Mouse (Mus musculus) small intestine, adult 2 months (tissue): ENCODE results near the gene Gipc2. TPM values are rescaled to one million over a fixed set of nuclear protein-coding genes. Genes with fewer than 3 reads are reported as not detected.
"Not testable (repeated sequence)": the region's sequence is repeated elsewhere in the genome, so short reads cannot be mapped to it uniquely, and the experiment has no call there.

Experiments
- H3K27ac ChIP-seq: fragments of 200-500 bp; 2 replicates; pipeline ENCODE4 v1.5.1; 2012; ENCODE audit warnings: low read depth, low read length, control low read depth, inconsistent platforms; ENCODE audit not compliant: insufficient read depth
- H3K27me3 ChIP-seq: fragments of 200-500 bp; 2 replicates; pipeline ENCODE4 v1.6.1; 2012; ENCODE audit warnings: mild to moderate bottlenecking, moderate library complexity, low read length, inconsistent platforms; ENCODE audit not compliant: control insufficient read depth, insufficient read depth
- H3K36me3 ChIP-seq: fragments of 200-500 bp; 2 replicates; pipeline ENCODE4 v1.6.1; 2012; ENCODE audit warnings: mild to moderate bottlenecking, low read length, control low read depth, inconsistent platforms; ENCODE audit not compliant: control insufficient read depth, insufficient read depth
- H3K4me1 ChIP-seq: fragments of 200-500 bp; 2 replicates; pipeline ENCODE4 v1.6.1; 2012; ENCODE audit warnings: low read length, inconsistent platforms, mixed read lengths; ENCODE audit not compliant: control insufficient read depth, insufficient read depth, insufficient read length
- H3K4me3 ChIP-seq: fragments of 200-500 bp; 2 replicates; pipeline ENCODE4 v1.5.1; 2012; ENCODE audit warnings: low read depth, mild to moderate bottlenecking, control low read depth, inconsistent platforms, low read length, moderate library complexity
- CTCF ChIP-seq: fragments of 200-500 bp; IDR thresholded peaks from 2 replicates; pipeline ENCODE4 v1.5.1; 2012; ENCODE audit warnings: low read depth, mild to moderate bottlenecking, control low read depth, inconsistent platforms, low read length, moderate library complexity, mixed read lengths; ENCODE audit not compliant: insufficient replicate concordance, insufficient read length; ENCODE audit errors: extremely low read depth
- POLR2A ChIP-seq: fragments of 200-500 bp; IDR thresholded peaks from 2 replicates; pipeline ENCODE4 v1.6.1; 2012; ENCODE audit warnings: low read depth, mild to moderate bottlenecking, control low read depth, inconsistent platforms, low read length, moderate library complexity
- WGBS: fragments of 180-500 bp; shearing (Covaris S2); methylation state at CpG from one replicate; pipeline ENCODE4 v1.1.7; 2018; 5-methylcytosine and 5-hydroxymethylcytosine counted together
- polyA plus RNA-seq: library from polyadenylated mRNA; depleted of rRNA; stranded (reverse); fragments of >200 nt; gene quantifications from 2 replicates; pipeline ENCODE4 v1.2.3, GENCODE M21; 2012

Gipc2 gene
- polyA plus RNA-seq, 1 experiment, result 121 TPM

- WGBS, result 45% methylated on average over 3 of the region's 3 CpGs
- H3K27ac ChIP-seq, result peak overlapping the region; percentile 41; the same call in 1 of the 2 replicates
- H3K36me3 ChIP-seq, result no peaks in the 10 kb centered on the region
- peaks cover 10% of the 10 kb centered on the region; the same call in 1 of the 2 replicates for H3K4me1 ChIP-seq
- TF ChIP-seq CTCF, result no peak
- TF ChIP-seq POLR2A, result no peak
- no peaks in the 10 kb centered on the region for H3K27me3 ChIP-seq
- H3K4me3 ChIP-seq, result no peak overlapping the region
Measured at GRCm38 (mm10) chr3:152201181-152201580, 35.2 kb upstream of the Gipc2 start.

- 83% methylated on average over 3 of the region's 3 CpGs for WGBS
- Histone ChIP-seq H3K4me1 (peaks cover 8% of the 10 kb centered on the region; the same call in 1 of the 2 replicates), H3K4me3 (no peak overlapping the region), H3K36me3 (no peaks in the 10 kb centered on the region), H3K27me3 (no peaks in the 10 kb centered on the region), H3K27ac (no peak overlapping the region)
- TF ChIP-seq CTCF, result no peak
- no peak for TF ChIP-seq POLR2A
Measured at GRCm38 (mm10) chr3:152199125-152199524, 33.1 kb upstream of the Gipc2 start.

GRCm38 (mm10) chr3:152197246-152197645 lies 31.2 kb upstream of the Gipc2 start:
- not testable (repeated sequence) for H3K27me3 ChIP-seq, H3K4me1 ChIP-seq, H3K27ac ChIP-seq, H3K4me3 ChIP-seq, H3K36me3 ChIP-seq
- WGBS, result 23% methylated on average over 2 of the region's 2 CpGs

GRCm38 (mm10) chr3:152193635-152194097 lies 27.6 kb upstream of the Gipc2 start:
- H3K27me3 ChIP-seq, result no peaks in the 10 kb centered on the region
- under 1% methylated on average over 17 of the region's 17 CpGs for WGBS
- TF ChIP-seq POLR2A, result peak; percentile 98
- TF ChIP-seq CTCF, result no peak
- H3K36me3 ChIP-seq, result no peaks in the 10 kb centered on the region
- H3K27ac ChIP-seq, result peak overlapping the region; percentile 83
- peak overlapping the region; percentile 13 for H3K4me3 ChIP-seq
- H3K4me1 ChIP-seq, result no peaks in the 10 kb centered on the region; the same call in 1 of the 2 replicates

GRCm38 (mm10) chr3:152193177-152193576 lies 27.1 kb upstream of the Gipc2 start:
- WGBS, result 1% methylated on average over 7 of the region's 7 CpGs
- H3K27ac ChIP-seq, result peak overlapping the region; percentile 83
- H3K27me3 ChIP-seq, result no peaks in the 10 kb centered on the region
- H3K4me3 ChIP-seq, result no peak overlapping the region
- no peak for TF ChIP-seq CTCF
- no peak for TF ChIP-seq POLR2A
- no peaks in the 10 kb centered on the region for H3K36me3 ChIP-seq
- H3K4me1 ChIP-seq, result no peaks in the 10 kb centered on the region; the same call in 1 of the 2 replicates

GRCm38 (mm10) chr3:152192238-152192931 lies 26.4 kb upstream of the Gipc2 start:
- Histone ChIP-seq H3K36me3 (no peaks in the 10 kb centered on the region), H3K4me1 (no peaks in the 10 kb centered on the region; the same call in 1 of the 2 replicates), H3K27ac (peak overlapping the region; percentile 54), H3K4me3 (no peak overlapping the region; the same call in 1 of the 2 replicates), H3K27me3 (no peaks in the 10 kb centered on the region)
- TF ChIP-seq POLR2A (no peak), CTCF (no peak)
- WGBS, result 2% methylated on average over 11 of the region's 11 CpGs

- TF ChIP-seq POLR2A (no peak), CTCF (no peak)
- Histone ChIP-seq H3K36me3 (no peaks in the 10 kb centered on the region), H3K4me3 (peak overlapping the region; percentile 49), H3K27me3 (no peaks in the 10 kb centered on the region), H3K27ac (peak overlapping the region; percentile 54), H3K4me1 (no peaks in the 10 kb centered on the region; the same call in 1 of the 2 replicates)
- 7% methylated on average over 6 of the region's 6 CpGs for WGBS
Measured at GRCm38 (mm10) chr3:152191791-152192237, 25.8 kb upstream of the Gipc2 start.
